Mouse (Mus musculus) olfactory bulb, adult 2 months (tissue): Measurements from ENCODE around the gene Lemd2. TPM values are rescaled to one million over a fixed set of nuclear protein-coding genes. Genes with fewer than 3 reads are reported as not detected.

Experiments
- H3K27ac ChIP-seq: fragments of 200-500 bp; 2 replicates; pipeline ENCODE4 v1.5.1; 2012; ENCODE audit warnings: low read depth, low read length; ENCODE audit not compliant: insufficient read depth
- H3K4me1 ChIP-seq: fragments of 200-500 bp; 2 replicates; pipeline ENCODE4 v1.6.1; 2012; ENCODE audit warnings: low read length; ENCODE audit not compliant: control insufficient read depth, insufficient read depth
- H3K4me3 ChIP-seq: fragments of 200-500 bp; 2 replicates; pipeline ENCODE4 v1.5.1; 2012; ENCODE audit warnings: mild to moderate bottlenecking, low read depth, low read length, moderate library complexity; ENCODE audit not compliant: insufficient read depth
- CTCF ChIP-seq: fragments of 200-500 bp; IDR thresholded peaks from 2 replicates; pipeline ENCODE4 v1.5.1; 2012; ENCODE audit warnings: low read depth, mild to moderate bottlenecking, low read length, moderate library complexity; ENCODE audit not compliant: insufficient read depth
- POLR2A ChIP-seq: fragments of 200-500 bp; IDR thresholded peaks from 2 replicates; pipeline ENCODE4 v1.6.1; 2012; ENCODE audit warnings: mild to moderate bottlenecking, low read depth, low read length, moderate library complexity; ENCODE audit not compliant: insufficient read depth
- WGBS: fragments of 180-500 bp; shearing (Covaris S2); methylation state at CpG from one replicate; pipeline ENCODE4 v1.1.7; 2018; 5-methylcytosine and 5-hydroxymethylcytosine counted together
- polyA plus RNA-seq: library from polyadenylated mRNA; stranded (reverse); fragments of >200 nt; gene quantifications from 2 replicates; pipeline ENCODE4 v1.2.4, GENCODE M21; 2012; ENCODE audit warnings: low replicate concordance; ENCODE audit not compliant: missing spikeins, insufficient read depth, insufficient read length

Gene Lemd2
- not detected in 2 replicates for polyA plus RNA-seq

- TF ChIP-seq POLR2A (peak; percentile 50; the same call in 1 of the 2 replicates), CTCF (no peak)
- Histone ChIP-seq H3K4me3 (peak within 1 kb of the TSS; percentile 93), H3K27ac (peak within 1 kb of the TSS; percentile 63), H3K4me1 (peaks cover 53% of the 10 kb centered on the region)
- 4% methylated on average over 92 of the region's 97 CpGs for WGBS
These were observed at the start of gene Lemd2 for GRCm38 (mm10) chr17:27204075-27204909. Gene Lemd2, minus strand, starts transcription at chr17:27204469.

DNA sequence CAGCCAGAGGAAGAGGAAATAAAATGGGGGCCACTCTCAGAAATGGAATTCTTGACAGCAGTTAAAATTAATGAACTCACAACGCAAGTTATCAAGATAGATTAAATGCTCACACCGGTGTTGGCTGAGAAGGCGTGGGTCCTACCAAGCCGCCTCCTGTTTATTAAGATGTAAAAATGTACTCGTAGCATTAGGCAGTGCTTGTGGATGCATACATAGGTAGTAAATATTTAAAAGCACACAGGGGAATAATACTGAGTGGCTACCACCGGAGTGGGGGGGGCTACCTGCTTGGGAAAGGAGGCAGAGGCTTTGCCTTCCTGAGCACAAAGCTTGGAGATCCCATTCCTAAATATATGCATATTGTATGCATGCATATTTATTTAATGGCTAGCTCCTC lies 46.9 kb upstream of the Lemd2 start:
- peaks cover 15% of the 10 kb centered on the region for H3K4me1 ChIP-seq
- H3K27ac ChIP-seq, result no peak overlapping the region
- H3K4me3 ChIP-seq, result no peak overlapping the region
- WGBS, result 91% methylated on average over 6 of the region's 6 CpGs
- TF ChIP-seq POLR2A (no peak), CTCF (no peak)

DNA sequence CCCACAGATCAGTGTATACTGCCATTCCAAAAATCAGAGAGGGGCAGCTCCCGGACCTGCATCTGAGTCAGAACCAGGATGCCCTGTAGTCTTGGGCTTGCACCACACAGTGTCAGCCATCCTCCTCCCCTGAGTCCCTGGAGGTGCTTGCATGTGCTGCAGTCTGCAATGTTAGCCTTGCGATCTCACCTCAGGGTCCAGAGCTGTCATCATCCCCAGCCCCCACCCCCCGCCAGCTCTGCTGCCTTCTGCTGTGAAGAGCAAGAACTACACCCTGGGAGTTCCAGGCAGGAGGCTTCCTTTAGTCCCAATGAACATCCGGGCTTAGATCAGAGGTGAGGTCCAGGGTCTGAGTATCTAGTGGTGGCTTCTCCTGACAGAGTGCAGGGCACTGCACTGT lies 46.2 kb upstream of the Lemd2 start:
- no peak overlapping the region for H3K4me3 ChIP-seq
- H3K4me1 ChIP-seq, result peaks cover 20% of the 10 kb centered on the region
- 49% methylated on average over 4 of the region's 4 CpGs for WGBS
- no peak overlapping the region for H3K27ac ChIP-seq
- no peak for TF ChIP-seq CTCF
- TF ChIP-seq POLR2A, result no peak

- WGBS, result 85% methylated on average over 3 of the region's 3 CpGs
- TF ChIP-seq CTCF (no peak), POLR2A (no peak)
- peaks cover 27% of the 10 kb centered on the region for H3K4me1 ChIP-seq
- no peak overlapping the region for H3K27ac ChIP-seq
- H3K4me3 ChIP-seq, result no peak overlapping the region
These were observed 44.8 kb upstream of the Lemd2 start for GRCm38 (mm10) chr17:27249073-27249472.

GRCm38 (mm10) chr17:27247680-27248386 lies 43.6 kb upstream of the Lemd2 start:
- Histone ChIP-seq H3K4me1 (peaks cover 21% of the 10 kb centered on the region), H3K4me3 (no peak overlapping the region), H3K27ac (no peak overlapping the region)
- 78% methylated on average over 6 of the region's 6 CpGs for WGBS
- TF ChIP-seq POLR2A (no peak), CTCF (no peak)

DNA sequence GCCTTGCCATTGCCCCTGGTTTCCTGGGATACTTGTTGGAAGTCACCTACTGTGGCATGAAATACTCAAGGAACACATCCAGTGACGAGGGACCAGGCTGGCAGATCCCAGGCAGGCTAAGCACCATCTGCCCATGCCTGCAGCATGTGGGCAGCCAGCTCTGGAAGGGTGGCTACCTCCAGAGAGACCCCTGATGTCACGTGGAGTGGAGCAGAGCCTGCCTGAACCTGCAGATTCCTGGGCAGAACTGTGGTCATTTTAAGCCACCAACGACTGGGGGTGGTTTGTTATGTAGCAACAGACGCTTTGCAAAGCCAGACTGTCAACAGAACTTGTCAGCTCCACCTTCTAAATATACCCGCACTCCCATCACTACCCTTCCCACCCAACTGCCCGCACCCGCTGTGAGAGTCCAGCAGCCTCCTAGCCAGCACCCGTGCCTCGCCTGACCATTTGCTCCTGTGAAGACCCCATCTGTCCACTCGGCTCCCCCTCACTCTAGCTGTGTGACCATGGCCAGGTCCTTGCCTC lies 41.6 kb upstream of the Lemd2 start:
- 81% methylated on average over 10 of the region's 10 CpGs for WGBS
- H3K4me1 ChIP-seq, result peaks cover 35% of the 10 kb centered on the region

DNA sequence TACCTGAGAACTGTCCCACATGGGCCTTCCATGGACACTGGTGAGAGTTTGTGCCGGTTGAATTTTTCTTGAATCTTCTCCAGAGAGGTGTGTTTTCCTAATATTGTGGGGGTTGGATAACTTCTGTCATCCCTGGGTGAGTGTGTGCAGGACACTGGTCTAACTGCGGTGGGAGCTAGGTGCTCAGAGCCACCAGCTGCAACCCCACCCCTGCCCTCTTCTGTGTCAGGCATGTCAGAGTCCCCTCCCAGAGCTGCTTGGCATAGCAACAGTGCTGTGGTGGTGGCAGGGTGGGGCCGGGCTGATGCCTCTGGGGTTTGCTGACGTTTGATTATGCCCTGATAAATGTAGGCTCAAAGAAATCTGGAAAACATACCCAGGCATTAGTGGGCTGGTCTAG lies 40.6 kb upstream of the Lemd2 start:
- H3K4me1 ChIP-seq, result peaks cover 41% of the 10 kb centered on the region
- TF ChIP-seq CTCF (no peak), POLR2A (no peak)
- WGBS, result 61% methylated on average over 4 of the region's 4 CpGs

More for the DNA sequence above, 41.6 kb upstream of the Lemd2 start:
- no peak overlapping the region for H3K27ac ChIP-seq
- TF ChIP-seq CTCF (no peak), POLR2A (no peak)
- no peak overlapping the region for H3K4me3 ChIP-seq

GRCm38 (mm10) chr17:27242194-27243189 lies 38.2 kb upstream of the Lemd2 start:
- TF ChIP-seq CTCF (no peak), POLR2A (no peak)

More for the DNA sequence above, 40.6 kb upstream of the Lemd2 start:
- Histone ChIP-seq H3K4me3 (no peak overlapping the region), H3K27ac (no peak overlapping the region)

More at GRCm38 (mm10) chr17:27242194-27243189, 38.2 kb upstream of the Lemd2 start:
- Histone ChIP-seq H3K4me3 (no peak overlapping the region), H3K27ac (no peak overlapping the region), H3K4me1 (peaks cover 40% of the 10 kb centered on the region)
- WGBS, result 46% methylated on average over 18 of the region's 18 CpGs
